Mouse (Mus musculus) spleen, adult 2 months (tissue): ENCODE data around the gene Gm609. TPM values are rescaled to one million over a fixed set of nuclear protein-coding genes. Genes with fewer than 3 reads are reported as not detected.

ENCODE experiments used
- DNase-seq, 2 experiments: peaks; one replicate each; pipeline versions ENCODE4 v3.0.0 to v3.0.0-alpha.2; 2012 to 2021; ENCODE audit warnings: low spot score in 2 of 2, low read depth in 1 of 2
- H3K27ac ChIP-seq: fragments of 200-500 bp; 2 replicates; pipeline ENCODE4 v1.5.1; 2012; ENCODE audit warnings: low read length, inconsistent platforms; ENCODE audit not compliant: insufficient read depth
- H3K27me3 ChIP-seq: fragments of 200-500 bp; 2 replicates; pipeline ENCODE4 v1.6.1; 2012; ENCODE audit warnings: mild to moderate bottlenecking, moderate library complexity, low read length, inconsistent platforms; ENCODE audit not compliant: control insufficient read depth, insufficient read depth
- H3K36me3 ChIP-seq: fragments of 200-500 bp; 2 replicates; pipeline ENCODE4 v1.6.1; 2012; ENCODE audit warnings: mild to moderate bottlenecking, low read length, inconsistent platforms; ENCODE audit not compliant: control insufficient read depth, insufficient read depth
- H3K4me1 ChIP-seq: fragments of 200-500 bp; 2 replicates; pipeline ENCODE4 v1.6.1; 2011; ENCODE audit warnings: inconsistent platforms; ENCODE audit not compliant: control insufficient read depth, insufficient read depth, insufficient read length
- H3K4me3 ChIP-seq: fragments of 200-500 bp; 2 replicates; pipeline ENCODE4 v1.5.1; 2011; ENCODE audit warnings: mild to moderate bottlenecking, inconsistent platforms; ENCODE audit not compliant: insufficient read depth, insufficient read length; ENCODE audit errors: extremely low read depth
- CTCF ChIP-seq: fragments of 200-500 bp; IDR thresholded peaks from 2 replicates; pipeline ENCODE4 v1.5.1; 2011; ENCODE audit warnings: mild to moderate bottlenecking, inconsistent platforms; ENCODE audit not compliant: insufficient read depth, insufficient read length, insufficient replicate concordance; ENCODE audit errors: extremely low read depth
- POLR2A ChIP-seq: fragments of 200-500 bp; IDR thresholded peaks from 2 replicates; pipeline ENCODE4 v1.6.1; 2011; ENCODE audit warnings: low read depth, low read length, inconsistent platforms
- WGBS: fragments of 180-500 bp; shearing (Covaris S2); methylation state at CpG from one replicate; pipeline ENCODE4 v1.1.7; 2018; 5-methylcytosine and 5-hydroxymethylcytosine counted together
- polyA plus RNA-seq: library from polyadenylated mRNA; depleted of rRNA; stranded (reverse); fragments of >200 nt; gene quantifications from 2 replicates; pipeline ENCODE4 v1.2.3, GENCODE M21; 2012; rRNA removed

Gene Gm609
- polyA plus RNA-seq, 1 experiment: not detected

DNA sequence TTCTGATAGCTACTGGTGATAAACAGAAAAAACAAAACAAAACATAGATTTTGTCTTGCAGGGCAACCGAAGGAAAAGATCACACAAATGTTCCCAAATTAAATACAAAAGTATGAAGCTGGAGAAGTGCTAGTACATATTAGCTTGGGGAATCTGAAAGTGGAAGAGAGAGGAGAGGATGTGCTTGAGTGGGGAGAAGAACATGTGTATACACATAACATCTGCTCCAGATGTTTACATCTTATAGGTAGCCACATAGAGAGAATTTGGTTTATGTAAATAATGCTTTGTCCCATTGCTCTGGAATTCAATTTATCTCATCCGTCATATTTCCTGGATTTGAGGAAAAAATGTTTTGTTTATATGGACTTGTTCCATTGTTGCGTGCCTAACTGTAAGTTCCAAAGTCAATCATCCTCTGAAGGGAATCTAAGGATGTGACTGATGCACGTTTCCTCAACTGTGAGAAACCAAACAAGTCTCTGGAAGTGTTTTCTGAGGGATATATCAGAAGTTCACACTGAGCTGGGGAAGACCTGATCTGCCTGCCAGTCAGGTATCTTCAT, 129.2 kb downstream of the Gm609 start:
- TF ChIP-seq CTCF (no peak), POLR2A (no peak)
- DNase-seq: no peak
- Histone ChIP-seq H3K4me3 (no peak overlapping the region), H3K27me3 (no peaks in the 10 kb centered on the region), H3K27ac (no peak overlapping the region), H3K36me3 (no peaks in the 10 kb centered on the region), H3K4me1 (no peaks in the 10 kb centered on the region)
- 81% methylated on average over 4 of the region's 4 CpGs for whole genome bisulfite sequencing

Other genes starting within 250 kb of the Gm609 start
- 52.7 and 56.1 TPM in 2 replicates for gene Cd200, start 83.9 kb downstream of the Gm609 start, polyA plus RNA-seq
- gene Gm17783, start 39.1 kb upstream of the Gm609 start, polyA plus RNA-seq: not detected in 2 replicates
- gene Slc9c1, start 42.3 kb upstream of the Gm609 start, polyA plus RNA-seq: not detected in 2 replicates
- gene Gcsam, start 117.4 kb upstream of the Gm609 start, polyA plus RNA-seq: 1.2 and 2.2 TPM in 2 replicates
- gene BC016579, start 161.1 kb upstream of the Gm609 start, polyA plus RNA-seq: 0.05 TPM in 1 of 2 replicates, not detected in the other
- 0.05 and 0.12 TPM in 2 replicates for gene Tmprss7, start 200.7 kb upstream of the Gm609 start, polyA plus RNA-seq
- 0.34 and 0.40 TPM in 2 replicates for gene Tagln3, start 231.6 kb upstream of the Gm609 start, polyA plus RNA-seq
- 3.6 and 3.7 TPM in 2 replicates for gene Abhd10, start 250.0 kb upstream of the Gm609 start, polyA plus RNA-seq